Mouse (Mus musculus) forebrain, embryonic 10.5 days (tissue): ENCODE results near the gene C9. TPM values are rescaled to one million over a fixed set of nuclear protein-coding genes. Genes with fewer than 3 reads are reported as not detected.

Experiments
- DNase-seq: peaks from one replicate; pipeline ENCODE4 v3.0.0-alpha.2; 2017; ENCODE audit warnings: low spot score; ENCODE audit errors: extremely low spot score
- H3K27ac ChIP-seq: fragments of 300-500 bp; sonication (generic); 2 replicates; pipeline ENCODE4 v1.5.1; 2016; ENCODE audit warnings: mild to moderate bottlenecking
- H3K27me3 ChIP-seq: fragments of 300-500 bp; sonication (generic); 2 replicates; pipeline ENCODE4 v1.6.1; 2016; ENCODE audit warnings: mild to moderate bottlenecking; ENCODE audit not compliant: poor library complexity, severe bottlenecking
- H3K36me3 ChIP-seq: fragments of 300-500 bp; sonication (generic); replicated peaks from 2 replicates; pipeline ENCODE4 v1.6.1; 2016; ENCODE audit warnings: mild to moderate bottlenecking, moderate library complexity
- H3K4me1 ChIP-seq: fragments of 300-500 bp; sonication (generic); 2 replicates; pipeline ENCODE4 v1.6.1; 2016
- H3K4me3 ChIP-seq: fragments of 300-500 bp; sonication (generic); 2 replicates; pipeline ENCODE4 v1.5.1; 2016; ENCODE audit warnings: mild to moderate bottlenecking, moderate library complexity
- H3K9me3 ChIP-seq: fragments of 300-500 bp; sonication (generic); 2 replicates; pipeline ENCODE4 v1.6.1; 2016; ENCODE audit warnings: mild to moderate bottlenecking, moderate library complexity
- WGBS: fragments of 180-500 bp; shearing (Covaris S2); methylation state at CpG from one replicate; pipeline ENCODE4 v1.1.7; 2016; 5-methylcytosine and 5-hydroxymethylcytosine counted together
- polyA plus RNA-seq: library from polyadenylated mRNA; unstranded; fragments of >200 nt; fragmentation: Nextera tagmentation; extraction: Ambion mirVana; gene quantifications from 2 replicates; pipeline ENCODE4 v1.2.1, GENCODE M21; 2016

The C9 gene
- polyA plus RNA-seq, 1 experiment from 2014 or later: not detected

- Histone ChIP-seq H3K36me3 (no peaks in the 10 kb centered on the region), H3K27me3 (no peaks in the 10 kb centered on the region), H3K27ac (no peak overlapping the region), H3K9me3 (no peaks in the 10 kb centered on the region), H3K4me3 (no peak overlapping the region), H3K4me1 (no peaks in the 10 kb centered on the region)
- 78% methylated on average over 10 of the region's 10 CpGs for WGBS
- DNase-seq: no peak
Measured at GRCm38 (mm10) chr15:6498396-6499070, 53.4 kb downstream of the C9 start.

GRCm38 (mm10) chr15:6500787-6501186 is 55.7 kb downstream of the C9 start:
- no peaks in the 10 kb centered on the region for H3K9me3 ChIP-seq
- H3K4me3 ChIP-seq: no peak overlapping the region
- H3K27ac ChIP-seq: no peak overlapping the region
- no peaks in the 10 kb centered on the region for H3K36me3 ChIP-seq
- no peak for DNase-seq
- 68% methylated on average over 1 of the region's 1 CpGs for WGBS
- H3K27me3 ChIP-seq: no peaks in the 10 kb centered on the region
- H3K4me1 ChIP-seq: no peaks in the 10 kb centered on the region

GRCm38 (mm10) chr15:6517525-6517924 is 72.4 kb downstream of the C9 start:
- 95% methylated on average over 1 of the region's 1 CpGs for whole genome bisulfite sequencing
- Histone ChIP-seq H3K4me1 (no peaks in the 10 kb centered on the region), H3K9me3 (no peaks in the 10 kb centered on the region), H3K27ac (no peak overlapping the region), H3K4me3 (no peak overlapping the region), H3K27me3 (no peaks in the 10 kb centered on the region), H3K36me3 (no peaks in the 10 kb centered on the region)
- DNase-seq: no peak

- Histone ChIP-seq H3K4me1 (no peaks in the 10 kb centered on the region), H3K27me3 (no peaks in the 10 kb centered on the region), H3K4me3 (no peak overlapping the region), H3K9me3 (no peaks in the 10 kb centered on the region), H3K27ac (no peak overlapping the region), H3K36me3 (no peaks in the 10 kb centered on the region)
- no peak for DNase-seq
- 93% methylated on average over 19 of the region's 19 CpGs for whole genome bisulfite sequencing
Measured at GRCm38 (mm10) chr15:6519417-6520255, 74.5 kb downstream of the C9 start.

- H3K4me3 ChIP-seq: no peak overlapping the region
- H3K36me3 ChIP-seq: no peaks in the 10 kb centered on the region
- no peaks in the 10 kb centered on the region for H3K9me3 ChIP-seq
- H3K4me1 ChIP-seq: no peaks in the 10 kb centered on the region
- no peak overlapping the region for H3K27ac ChIP-seq
- DNase-seq: no peak
- 92% methylated on average over 10 of the region's 10 CpGs for WGBS
- H3K27me3 ChIP-seq: no peaks in the 10 kb centered on the region
Measured at GRCm38 (mm10) chr15:6520505-6521155, 75.5 kb downstream of the C9 start.

- WGBS: 91% methylated on average over 8 of the region's 8 CpGs
- no peaks in the 10 kb centered on the region for H3K27me3 ChIP-seq
- no peaks in the 10 kb centered on the region for H3K4me1 ChIP-seq
- DNase-seq: no peak
- H3K27ac ChIP-seq: no peak within 1 kb of the TSS
- H3K9me3 ChIP-seq: no peaks in the 10 kb centered on the region; the same call in 1 of the 2 replicates
- no peaks in the 10 kb centered on the region for H3K36me3 ChIP-seq
- H3K4me3 ChIP-seq: no peak within 1 kb of the TSS
Measured at GRCm38 (mm10) chr15:6522653-6523167, 77.6 kb downstream of the C9 start, which contains the start of gene Fyb. Gene Fyb, plus strand, starts transcription at chr15:6522853.

- Histone ChIP-seq H3K4me3 (no peak overlapping the region), H3K27me3 (no peaks in the 10 kb centered on the region), H3K9me3 (no peaks in the 10 kb centered on the region; the same call in 1 of the 2 replicates), H3K27ac (no peak overlapping the region), H3K36me3 (no peaks in the 10 kb centered on the region), H3K4me1 (no peaks in the 10 kb centered on the region)
- 98% methylated on average over 2 of the region's 2 CpGs for WGBS
- DNase-seq: no peak
Measured at GRCm38 (mm10) chr15:6524801-6525200, 79.7 kb downstream of the C9 start.

GRCm38 (mm10) chr15:6525386-6525785 is 80.3 kb downstream of the C9 start:
- Histone ChIP-seq H3K36me3 (no peaks in the 10 kb centered on the region), H3K4me3 (no peak overlapping the region), H3K4me1 (no peaks in the 10 kb centered on the region), H3K27ac (no peak overlapping the region), H3K9me3 (no peaks in the 10 kb centered on the region; the same call in 1 of the 2 replicates), H3K27me3 (no peaks in the 10 kb centered on the region)
- DNase-seq: no peak
- WGBS: 81% methylated on average over 3 of the region's 3 CpGs

GRCm38 (mm10) chr15:6533858-6534343 is 88.8 kb downstream of the C9 start:
- DNase-seq: no peak
- no peaks in the 10 kb centered on the region for H3K9me3 ChIP-seq
- 93% methylated on average over 3 of the region's 3 CpGs for WGBS
- H3K27me3 ChIP-seq: no peaks in the 10 kb centered on the region
- no peak overlapping the region for H3K27ac ChIP-seq
- no peaks in the 10 kb centered on the region for H3K4me1 ChIP-seq
- H3K36me3 ChIP-seq: no peaks in the 10 kb centered on the region
- H3K4me3 ChIP-seq: no peak overlapping the region

- no peaks in the 10 kb centered on the region for H3K27me3 ChIP-seq
- no peak overlapping the region for H3K4me3 ChIP-seq
- no peak for DNase-seq
- no peaks in the 10 kb centered on the region for H3K9me3 ChIP-seq
- H3K36me3 ChIP-seq: no peaks in the 10 kb centered on the region
- no peak overlapping the region for H3K27ac ChIP-seq
- H3K4me1 ChIP-seq: no peaks in the 10 kb centered on the region
- 92% methylated on average over 8 of the region's 8 CpGs for WGBS
Measured at GRCm38 (mm10) chr15:6534592-6534991, 89.5 kb downstream of the C9 start.

GRCm38 (mm10) chr15:6539639-6540338 is 94.7 kb downstream of the C9 start:
- no peak overlapping the region for H3K27ac ChIP-seq
- no peaks in the 10 kb centered on the region for H3K4me1 ChIP-seq
- H3K36me3 ChIP-seq: no peaks in the 10 kb centered on the region
- no peak for DNase-seq
- WGBS: 93% methylated on average over 7 of the region's 7 CpGs
- H3K27me3 ChIP-seq: no peaks in the 10 kb centered on the region
- no peaks in the 10 kb centered on the region for H3K9me3 ChIP-seq
- H3K4me3 ChIP-seq: no peak overlapping the region
